Mouse (Mus musculus) Patski (cell line): ENCODE results near the gene Mrpl54. TPM values are rescaled to one million over a fixed set of nuclear protein-coding genes. Genes with fewer than 3 reads are reported as not detected.

ENCODE experiments used
- ATAC-seq: fragments of 100-300 bp; one replicate; pipeline ENCODE4 v1.8.0; 2021
- CTCF ChIA-PET: fragments of 350-600 bp; sonication (Branson Sonifier 250); formaldehyde crosslinking; loops from one replicate; lab custom pipeline; 2022; ENCODE audit warnings: inconsistent platforms; lab: Charles Lee
- POLR2A ChIA-PET: fragments of 350-600 bp; sonication (Branson Sonifier 250); formaldehyde crosslinking; loops from one replicate; lab custom pipeline; 2022; ENCODE audit warnings: antibody characterized with exemption, inconsistent platforms; lab: Charles Lee
- DNase-seq: peaks from one replicate; pipeline ENCODE4 v3.0.0-alpha.2; 2011; ENCODE audit warnings: low read depth, low spot score
- H3K27me3 ChIP-seq: fragments of 371-371 bp; one replicate; pipeline ENCODE4 v1.5.1; 2021
- CTCF ChIP-seq: fragments of 100-300 bp; IDR thresholded peaks from one replicate; pipeline ENCODE4 v1.5.1; 2021
- in situ Hi-C: fragments of 300-500 bp; cut with MboI; formaldehyde crosslinking; loops from 3 replicates; pipeline ENCODE4 v1.11.1; 2018; ENCODE audit warnings: low pct_unique_long_range_greater_than_20kb, mixed read lengths
- polyA plus RNA-seq: library from polyadenylated mRNA; unstranded; gene quantifications from one replicate; pipeline ENCODE4 v1.2.3, GENCODE M21; 2021

Mrpl54 gene
- polyA plus RNA-seq = 98.3 TPM

- in situ Hi-C loops = no loop called here
Measured at GRCm38 (mm10) chr10:81266211-81267105, at the start of gene Mrpl54, which contains the start of gene Apba3. Gene Mrpl54, minus strand, starts transcription at chr10:81266934. Gene Apba3, plus strand, starts transcription at chr10:81266960.

GRCm38 (mm10) chr10:81315587-81315986 is 48.9 kb upstream of the Mrpl54 start:
- in situ Hi-C loops = no loop called here
- H3K27me3 ChIP-seq = no peaks in the 10 kb centered on the region
- ChIA-PET CTCF (interaction anchor here (1.0 kb wide), 1 partner anchor 11 kb away, joined by 5 read pairs; no protein-coding TSS in a partner anchor), POLR2A (interaction anchor here (0.6 kb wide), 1 partner anchor 80 kb away, joined by 5 read pairs; no protein-coding TSS in a partner anchor)
- TF ChIP-seq CTCF = no peak
- DNase-seq = no peak
- no peak for ATAC-seq

More at GRCm38 (mm10) chr10:81266211-81267105, at the start of gene Mrpl54, which contains the start of gene Apba3:
- peak; percentile 63 for ATAC-seq
- TF ChIP-seq CTCF = no peak
- no peaks in the 10 kb centered on the region for H3K27me3 ChIP-seq
- POLR2A ChIA-PET = interaction anchor here (0.6 kb wide), 1 partner anchor 1190 kb away, joined by 5 read pairs; no protein-coding TSS in a partner anchor
- CTCF ChIA-PET = interaction anchor here (0.7 to 1.4 kb wide), 5 partner anchors 12 to 26 kb away, joined by 3 to 6 read pairs (median 3); no protein-coding TSS in a partner anchor
- DNase-seq = peak; percentile 66

GRCm38 (mm10) chr10:81314201-81314600 is 47.5 kb upstream of the Mrpl54 start:
- ChIA-PET CTCF (no interaction called here), POLR2A (no interaction called here)
- ATAC-seq = no peak
- DNase-seq = no peak
- TF ChIP-seq CTCF = no peak
- no peaks in the 10 kb centered on the region for H3K27me3 ChIP-seq
- in situ Hi-C loops = no loop called here

GRCm38 (mm10) chr10:81313581-81313980 is 46.8 kb upstream of the Mrpl54 start:
- CTCF ChIA-PET = no interaction called here
- in situ Hi-C loops = no loop called here
- DNase-seq = no peak
- no peaks in the 10 kb centered on the region for H3K27me3 ChIP-seq
- no peak for ATAC-seq
- POLR2A ChIA-PET = no interaction called here
- no peak for TF ChIP-seq CTCF

- no peaks in the 10 kb centered on the region for H3K27me3 ChIP-seq
- DNase-seq (no peak), ATAC-seq (no peak)
- ChIA-PET CTCF (no interaction called here), POLR2A (interaction anchor here (0.7 kb wide), 1 partner anchor 11 kb away, joined by 3 read pairs; no protein-coding TSS in a partner anchor)
- in situ Hi-C loops = no loop called here
- no peak for TF ChIP-seq CTCF
Measured at GRCm38 (mm10) chr10:81309571-81309970, 42.8 kb upstream of the Mrpl54 start.

GRCm38 (mm10) chr10:81306837-81307682 is 40.3 kb upstream of the Mrpl54 start:
- no peaks in the 10 kb centered on the region for H3K27me3 ChIP-seq
- CTCF ChIA-PET = interaction anchor here (0.7 to 4.6 kb wide), 5 partner anchors 11 to 19 kb away, joined by 3 to 32 read pairs (median 7); partner anchors contain the start of genes Pip5k1c and Tjp3
- no peak for TF ChIP-seq CTCF
- no peak for DNase-seq
- POLR2A ChIA-PET = no interaction called here
- ATAC-seq = no peak
- in situ Hi-C loops = no loop called here

- in situ Hi-C loops = no loop called here
- DNase-seq (no peak), ATAC-seq (no peak)
- ChIA-PET POLR2A (no interaction called here), CTCF (interaction anchor here (1.0 to 4.6 kb wide), 5 partner anchors 10 to 17 kb away, joined by 3 to 32 read pairs (median 15); partner anchors contain the start of genes Pip5k1c and Tjp3)
- H3K27me3 ChIP-seq = no peaks in the 10 kb centered on the region
- no peak for TF ChIP-seq CTCF
Measured at GRCm38 (mm10) chr10:81306173-81306668, 39.5 kb upstream of the Mrpl54 start.

GRCm38 (mm10) chr10:81305663-81306062 is 38.9 kb upstream of the Mrpl54 start:
- in situ Hi-C loops = no loop called here
- DNase-seq (no peak), ATAC-seq (no peak)
- no peaks in the 10 kb centered on the region for H3K27me3 ChIP-seq
- ChIA-PET POLR2A (interaction anchor here (0.7 kb wide), 1 partner anchor 9 kb away, joined by 3 read pairs; no protein-coding TSS in a partner anchor), CTCF (interaction anchor here (0.9 to 4.6 kb wide), 7 partner anchors 10 to 27 kb away, joined by 3 to 32 read pairs (median 5); partner anchors contain the start of genes Cactin, Pip5k1c and Tjp3)
- TF ChIP-seq CTCF = no peak

- ChIA-PET POLR2A (interaction anchor here (0.5 to 0.7 kb wide), 2 partner anchors 8 to 19 kb away, joined by 3 read pairs; no protein-coding TSS in a partner anchor), CTCF (interaction anchor here (0.9 to 4.6 kb wide), 8 partner anchors 9 to 26 kb away, joined by 3 to 32 read pairs (median 5); partner anchors contain the start of genes Cactin, Pip5k1c and Tjp3)
- DNase-seq (no peak), ATAC-seq (no peak)
- no peak for TF ChIP-seq CTCF
- H3K27me3 ChIP-seq = no peaks in the 10 kb centered on the region
- in situ Hi-C loops = no loop called here
Measured at GRCm38 (mm10) chr10:81304597-81305238, 38.0 kb upstream of the Mrpl54 start.
